Mouse (Mus musculus) cerebellum, adult 18-20 months (tissue): ENCODE results near the gene Tmem53.

Source experiments
- DNase-seq, 2 experiments: peaks; one replicate each; pipeline ENCODE4 v3.0.0; 2021

Gene Tmem53

DNA sequence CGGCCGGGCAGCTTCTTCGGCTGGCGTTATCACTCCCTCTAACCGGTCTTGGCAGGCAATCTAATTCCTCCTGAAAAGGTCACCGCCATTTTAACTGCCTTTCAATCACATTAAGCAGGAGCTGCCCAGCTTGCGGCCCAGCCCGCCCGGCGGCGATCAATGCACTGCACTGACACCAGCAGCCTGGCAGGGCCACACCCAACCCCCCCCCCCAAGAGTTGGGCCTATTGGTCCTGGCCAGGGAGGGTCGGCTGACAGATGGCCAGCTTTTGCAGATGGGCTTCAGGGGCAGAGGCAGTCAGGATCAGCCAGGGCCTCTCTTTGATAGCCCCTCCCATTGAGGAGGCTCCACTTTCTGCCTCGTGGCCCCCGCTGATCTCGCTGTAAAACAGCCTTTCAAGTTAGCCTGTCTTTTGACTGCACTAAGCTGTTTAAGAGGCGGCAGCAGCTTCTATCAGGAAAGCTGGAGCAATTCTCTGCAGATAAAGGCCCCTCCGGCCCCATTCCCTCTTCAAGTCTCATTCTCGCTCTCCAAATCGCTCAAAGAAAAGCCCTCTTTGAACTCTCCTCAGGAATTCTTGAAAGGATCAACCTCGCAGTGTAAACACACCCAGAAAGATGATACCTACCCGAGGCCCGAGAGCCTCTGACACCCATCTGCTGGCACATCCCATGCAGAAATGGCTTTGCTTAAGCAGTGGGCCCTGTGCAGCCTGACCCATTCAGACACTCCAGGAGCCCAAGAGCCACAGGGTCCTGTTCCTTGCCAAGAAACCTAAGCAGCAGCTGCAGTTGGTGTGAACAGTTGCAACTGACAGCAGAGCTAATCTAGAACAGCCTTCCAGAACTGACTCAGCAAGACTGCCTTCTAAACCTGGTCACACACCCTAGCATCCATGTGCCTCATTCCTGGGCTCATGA, 31.8 kb downstream of the Tmem53 start:
- no peak for DNase-seq

DNA sequence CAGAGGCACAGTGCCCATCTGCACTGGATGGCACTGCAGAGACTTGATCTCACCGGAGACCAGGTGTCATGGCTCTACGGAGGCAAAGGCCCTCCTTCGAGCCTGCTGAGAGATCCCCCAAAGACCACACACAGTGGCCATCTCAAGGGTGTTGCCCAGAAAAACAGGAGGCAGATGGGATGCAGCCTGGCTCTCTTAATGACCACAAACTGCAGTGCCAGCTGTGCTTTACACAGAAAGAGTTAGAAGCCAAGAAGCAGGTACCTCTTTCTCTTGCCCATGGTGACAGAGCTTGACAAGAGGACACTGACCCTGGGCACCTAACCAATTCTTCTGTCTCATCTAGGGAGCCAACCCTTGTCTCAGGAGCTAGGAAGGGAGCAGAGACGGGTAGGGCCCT, 32.6 kb downstream of the Tmem53 start:
- no peak for DNase-seq

DNA sequence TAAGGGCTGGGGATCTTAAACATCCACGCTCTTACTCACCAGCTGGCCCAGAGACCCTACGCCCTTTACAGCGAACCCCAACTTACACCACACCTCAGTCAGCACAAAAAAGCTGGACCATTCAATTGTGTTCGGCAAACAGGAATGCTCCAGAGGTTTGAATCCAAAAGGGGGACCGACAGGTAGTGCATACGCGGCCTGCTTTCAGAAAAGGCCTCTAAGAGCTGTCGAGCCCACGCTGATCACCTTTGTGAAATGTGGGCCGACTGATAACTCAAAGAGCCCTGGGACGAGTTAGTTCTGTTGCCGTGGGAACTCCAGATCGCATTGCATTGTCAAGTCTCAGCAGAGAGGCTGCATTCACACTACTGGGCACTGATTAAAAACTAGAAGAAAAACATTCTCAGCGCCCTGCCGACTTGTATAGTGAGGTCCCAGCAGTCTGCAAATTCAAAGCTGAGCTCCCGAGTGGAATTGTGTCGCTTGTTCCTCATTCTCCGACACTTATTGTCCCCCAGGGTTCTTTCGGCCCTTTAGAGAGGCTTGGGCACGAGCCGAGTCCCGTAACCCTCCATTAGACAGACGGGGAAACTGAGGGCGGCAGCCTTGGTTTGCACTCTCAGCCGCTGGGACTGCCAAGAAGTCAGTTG, 36.7 kb downstream of the Tmem53 start:
- DNase-seq: no peak

DNA sequence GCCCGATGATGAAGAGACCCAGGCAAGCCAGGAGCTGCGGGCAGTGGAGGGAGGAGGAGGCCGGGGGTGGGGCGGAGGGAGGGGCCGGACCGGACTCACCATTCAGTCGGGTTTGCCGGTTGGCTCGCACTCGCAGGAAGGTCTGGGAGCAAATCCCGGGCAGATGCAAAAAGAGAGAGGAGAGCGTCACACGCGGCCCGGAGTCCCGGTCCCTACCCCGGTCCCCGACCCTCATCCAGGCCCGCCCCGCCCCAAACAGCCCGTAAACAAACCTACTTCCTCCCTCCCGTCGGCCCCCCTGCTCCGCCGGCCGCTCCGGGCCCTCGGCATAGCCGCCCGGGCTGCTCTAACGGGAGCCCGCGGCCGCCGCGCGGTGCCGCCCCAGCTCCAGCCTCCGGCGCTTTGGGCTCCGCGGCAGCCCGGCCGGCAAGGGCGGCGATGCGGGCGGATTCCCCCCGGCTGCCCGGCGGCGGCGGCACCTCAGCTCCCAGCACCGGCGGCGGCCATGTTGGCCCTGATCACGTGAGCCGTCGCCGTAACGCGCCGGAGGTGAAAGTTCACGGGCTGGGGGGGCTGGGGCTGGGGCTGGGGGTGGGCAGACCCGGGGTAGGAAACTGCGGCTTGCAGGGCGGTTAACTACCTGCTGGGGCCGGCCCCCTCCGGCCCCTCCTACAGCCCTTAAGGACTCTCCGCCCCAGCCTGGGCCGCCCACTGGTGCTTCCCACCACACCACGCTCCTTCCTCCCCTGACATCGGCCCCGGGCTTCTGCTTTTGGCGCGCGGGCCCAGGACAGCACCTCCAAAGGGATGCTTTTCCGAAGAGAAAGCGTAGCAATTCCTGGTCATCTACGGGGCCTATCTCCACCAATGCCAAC, 37.4 kb downstream of the Tmem53 start:
- peak; percentile 71 to 87 for DNase-seq

DNA sequence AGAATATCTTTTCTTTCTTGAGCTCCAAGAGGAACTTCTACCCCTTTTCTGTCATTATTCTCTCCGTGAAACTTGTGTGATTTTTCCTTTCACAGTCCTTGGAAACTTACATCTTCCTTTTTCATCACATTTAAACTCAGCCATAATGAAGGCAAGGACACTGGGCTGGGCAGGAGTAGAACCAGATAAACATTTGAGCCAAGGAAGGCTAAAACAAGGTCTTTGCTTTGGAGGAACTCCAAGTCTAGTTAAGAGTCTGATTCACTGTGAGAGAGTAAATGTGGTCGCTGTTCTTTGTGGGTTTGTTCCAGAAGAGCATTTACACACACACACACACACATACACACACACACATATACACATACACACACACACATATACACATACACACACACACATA, 39.9 kb downstream of the Tmem53 start:
- DNase-seq: no peak

DNA sequence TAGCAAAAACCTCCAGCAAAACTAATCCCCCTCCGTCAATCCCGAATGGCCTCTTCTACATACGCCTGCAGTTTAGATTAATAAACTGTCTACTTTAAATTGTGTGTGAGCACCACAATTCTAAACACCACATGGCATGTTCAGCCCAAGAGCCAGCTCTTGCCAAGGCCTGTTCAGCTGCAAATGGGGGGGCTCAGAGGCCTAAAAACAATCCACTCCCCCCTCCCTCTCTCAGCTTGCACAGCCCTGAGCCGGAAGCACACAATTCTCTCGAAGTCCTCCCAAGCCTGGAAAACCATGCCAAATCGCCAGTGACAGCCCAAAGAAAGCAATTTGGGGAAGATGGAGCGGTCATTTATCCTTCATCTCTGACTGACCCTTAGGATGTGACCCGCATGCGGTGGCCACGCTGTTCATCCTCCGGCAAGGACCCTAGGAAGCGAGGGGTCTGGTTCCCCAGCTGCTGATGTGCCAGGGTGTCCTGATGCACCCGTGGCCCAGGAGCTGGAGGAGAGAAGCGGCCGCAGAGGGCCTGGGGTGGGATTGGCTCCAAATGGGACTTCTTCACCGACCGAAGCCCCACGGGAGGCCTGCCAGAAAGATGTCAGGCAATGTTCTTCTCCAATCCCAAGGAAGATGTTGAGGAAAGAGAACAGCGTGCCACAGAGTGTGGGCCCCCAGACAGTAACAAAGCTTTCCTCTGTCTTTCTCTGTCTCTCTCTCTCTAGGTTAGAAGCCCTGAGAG, 45.3 kb downstream of the Tmem53 start:
- no peak for DNase-seq

DNA sequence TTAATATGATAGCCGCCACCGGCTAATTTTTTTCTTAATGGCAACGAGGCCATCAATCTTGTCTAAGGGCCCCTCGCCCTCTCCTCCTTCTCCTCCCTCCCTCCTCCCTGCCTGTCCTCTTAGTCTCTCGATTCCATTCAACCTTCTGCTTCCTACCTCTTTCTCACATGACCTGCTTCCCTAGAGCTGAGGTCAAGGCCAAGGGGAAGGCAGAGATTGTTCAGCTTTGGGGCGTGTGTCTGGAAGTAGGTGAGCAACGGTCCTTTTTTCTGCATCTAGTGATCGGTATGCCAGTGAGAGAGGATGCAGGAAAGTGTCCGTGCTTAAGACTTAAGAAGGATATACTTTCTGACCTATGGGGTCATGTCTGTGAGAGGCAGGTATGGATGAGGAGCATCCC, 46.1 kb downstream of the Tmem53 start:
- DNase-seq: no peak

DNA sequence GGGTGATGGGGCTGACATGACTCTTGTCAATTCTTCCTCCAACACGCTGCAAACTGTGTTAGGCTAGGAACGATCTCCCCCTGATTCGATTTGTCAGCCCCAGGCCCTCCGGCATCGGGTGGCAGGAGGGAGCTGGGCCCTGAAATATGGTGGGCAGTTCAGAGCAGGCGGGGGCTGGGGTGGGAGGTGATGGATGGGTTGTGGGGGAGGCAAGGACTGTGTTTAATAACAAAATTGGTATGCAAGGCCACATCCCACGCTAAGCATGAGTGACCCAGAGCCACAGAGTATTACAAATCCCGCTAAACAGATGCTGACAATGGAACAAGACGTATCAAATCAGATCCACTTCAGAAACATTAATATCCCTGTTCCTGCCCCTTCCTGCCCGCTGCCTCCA, 48.2 kb downstream of the Tmem53 start:
- no peak for DNase-seq

DNA sequence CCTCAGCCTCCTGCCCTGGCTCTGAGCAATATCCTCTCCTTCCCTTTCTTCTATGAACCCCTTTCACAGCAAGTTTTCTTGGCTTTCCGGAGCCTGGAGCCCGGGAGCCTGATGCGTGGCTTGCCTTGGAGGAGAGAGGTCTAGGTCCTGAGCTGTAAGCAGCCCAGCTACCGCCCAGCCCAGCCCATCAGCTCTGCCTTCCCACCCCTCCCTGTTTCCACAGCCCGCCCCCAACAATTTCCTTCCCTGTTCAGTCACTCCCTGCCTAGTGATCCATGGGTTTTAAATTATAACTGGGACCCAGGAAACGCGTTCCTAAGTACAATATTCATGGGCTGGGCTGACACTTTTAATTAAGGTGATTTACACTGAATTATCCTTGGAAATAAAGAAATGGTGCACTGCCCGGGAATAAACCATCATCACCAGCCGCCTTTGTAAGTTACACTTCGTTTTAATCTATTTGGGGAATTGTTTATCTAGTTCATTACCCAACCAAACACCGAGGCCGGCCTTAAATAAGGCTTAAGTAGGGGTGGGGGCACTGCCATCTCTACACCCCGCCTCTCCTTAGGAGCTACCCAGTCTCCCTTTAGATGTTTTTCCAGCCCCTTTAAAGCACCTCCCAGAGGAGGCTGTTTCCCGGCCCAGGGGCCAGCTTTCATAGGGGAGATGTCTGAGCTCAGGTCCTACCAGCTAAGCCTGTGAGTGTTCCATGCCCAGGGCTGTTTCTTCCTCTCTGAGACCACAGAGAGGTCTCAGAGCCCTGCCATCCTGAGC, 50.5 kb downstream of the Tmem53 start:
- DNase-seq: no peak

DNA sequence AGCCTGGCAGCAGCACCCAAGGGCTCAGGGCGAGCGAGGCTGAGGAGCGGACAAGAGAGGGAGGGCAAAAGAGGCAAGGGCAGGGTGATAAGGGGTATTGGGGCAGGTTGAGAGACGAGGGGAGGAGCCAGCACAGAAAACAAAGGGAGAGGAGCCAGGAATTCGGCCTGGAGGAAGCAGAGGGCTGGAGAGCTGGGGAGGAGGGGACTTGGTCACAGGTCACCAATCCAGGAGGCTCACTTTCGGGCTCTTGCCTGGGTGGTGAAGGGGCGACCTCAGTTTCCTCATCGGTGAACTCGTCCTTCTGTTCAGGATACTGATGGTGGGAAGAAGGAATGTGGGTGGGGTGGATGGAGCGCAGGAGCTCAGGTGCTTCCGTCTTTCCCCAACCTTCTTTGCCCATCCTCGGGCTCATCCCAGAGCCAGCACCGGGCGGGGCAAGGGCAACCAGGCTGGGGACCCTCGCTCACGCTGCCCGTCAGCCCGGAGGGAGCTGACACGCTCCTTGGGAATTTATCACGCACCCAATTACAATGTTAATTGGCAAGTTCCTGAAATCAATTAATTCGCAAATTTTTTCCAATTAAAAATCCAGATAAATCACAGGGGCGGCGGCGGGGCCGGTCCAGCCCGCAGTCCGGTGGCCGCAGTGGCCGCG, 52.0 kb downstream of the Tmem53 start:
- no peak for DNase-seq

DNA sequence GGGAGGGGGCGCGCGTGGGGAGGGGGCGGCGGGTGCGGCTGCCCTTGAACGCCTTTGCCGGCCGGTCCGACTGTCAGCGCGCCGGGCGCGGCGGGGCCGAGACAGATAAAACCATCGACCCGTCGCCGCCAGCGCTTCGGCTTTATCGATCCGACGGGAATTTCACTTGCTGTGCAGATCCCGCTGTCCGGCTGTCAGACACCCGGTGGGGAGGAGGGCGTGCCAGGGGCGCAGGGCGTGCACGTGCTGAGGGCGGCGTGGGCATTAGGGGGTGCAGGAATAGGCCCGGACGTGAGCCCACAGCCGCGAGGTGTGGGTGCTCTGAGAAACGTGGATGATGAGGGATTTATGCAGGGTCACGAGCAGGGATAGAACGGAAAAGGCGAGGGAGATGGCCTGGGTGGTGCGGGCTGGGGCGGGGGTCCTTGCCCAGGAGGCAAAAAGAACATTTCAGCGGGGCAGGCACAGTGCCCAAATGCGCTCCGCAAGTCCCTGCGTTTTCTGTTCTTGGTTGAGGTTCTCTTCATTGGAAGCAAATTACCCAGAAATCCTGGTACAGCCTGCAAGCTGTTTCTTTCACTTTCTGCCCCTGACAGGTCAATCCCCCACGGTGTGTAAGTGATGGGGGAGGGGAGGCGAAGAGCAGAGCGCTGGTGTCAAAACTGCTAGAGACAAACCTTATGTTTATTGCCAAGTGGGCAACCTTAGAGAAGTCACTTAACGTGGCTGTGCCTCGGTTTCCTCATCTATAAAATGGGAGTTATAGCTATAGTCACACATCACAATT, 52.7 kb downstream of the Tmem53 start:
- no peak for DNase-seq

DNA sequence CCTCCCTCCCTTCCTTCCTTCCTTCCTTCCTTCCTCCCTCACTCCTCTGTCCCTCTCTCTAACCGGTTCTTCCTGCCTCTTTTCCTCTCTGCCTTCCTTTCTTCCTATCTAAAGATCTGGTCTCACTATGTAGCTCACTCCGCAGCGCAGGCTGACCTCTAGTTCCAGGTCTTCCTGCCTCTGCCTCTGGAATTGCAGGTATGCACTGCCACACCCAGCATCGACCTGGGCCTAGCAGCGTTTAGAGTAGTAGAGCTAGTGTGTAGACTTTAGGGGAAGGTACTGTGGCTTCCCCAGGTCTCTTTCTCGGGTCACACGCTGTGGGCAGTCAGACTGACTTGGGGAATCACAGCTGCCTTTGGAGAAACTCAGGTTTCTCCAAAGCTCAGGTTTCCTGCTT, 53.7 kb downstream of the Tmem53 start:
- no peak for DNase-seq

DNA sequence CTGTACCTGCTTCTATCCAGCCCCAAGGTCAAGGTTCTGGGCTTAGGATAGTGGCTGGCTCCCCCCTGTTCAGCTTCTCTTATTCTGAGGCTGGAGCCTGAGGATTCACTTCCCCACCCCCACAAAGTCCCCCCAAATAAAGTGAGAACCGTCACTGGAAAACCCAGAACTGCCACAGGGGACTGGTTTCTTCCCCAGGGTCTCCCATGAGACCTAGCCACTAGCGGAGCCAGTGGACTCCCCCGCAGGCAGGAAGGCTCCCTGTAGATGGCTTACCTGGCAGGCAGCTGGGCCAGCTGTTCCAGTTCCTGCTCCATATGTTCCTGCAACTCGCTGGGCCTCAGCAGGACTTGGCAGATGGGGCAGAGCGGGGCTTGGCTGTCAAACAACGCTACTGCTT, 55.5 kb downstream of the Tmem53 start:
- no peak for DNase-seq

DNA sequence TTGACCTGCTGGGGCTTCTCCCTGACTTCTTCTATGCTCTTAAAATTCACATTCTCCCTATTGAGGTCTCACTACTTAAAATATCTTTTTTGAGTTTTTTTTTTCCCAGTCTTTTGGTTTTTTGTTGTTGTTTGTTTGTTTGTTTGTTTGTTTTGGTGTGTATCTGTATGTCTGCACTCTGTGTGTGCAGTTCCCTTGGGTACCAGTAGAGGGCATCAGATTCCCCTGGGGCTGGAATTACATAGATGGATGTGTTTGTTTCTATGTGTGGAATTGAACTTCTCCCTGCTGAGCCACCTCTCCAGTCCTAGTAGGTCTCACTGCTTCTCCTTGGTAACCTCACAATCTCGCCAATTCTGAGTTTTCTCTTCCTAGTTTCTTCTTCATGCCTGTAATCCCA, 57.7 kb downstream of the Tmem53 start:
- no peak for DNase-seq

DNA sequence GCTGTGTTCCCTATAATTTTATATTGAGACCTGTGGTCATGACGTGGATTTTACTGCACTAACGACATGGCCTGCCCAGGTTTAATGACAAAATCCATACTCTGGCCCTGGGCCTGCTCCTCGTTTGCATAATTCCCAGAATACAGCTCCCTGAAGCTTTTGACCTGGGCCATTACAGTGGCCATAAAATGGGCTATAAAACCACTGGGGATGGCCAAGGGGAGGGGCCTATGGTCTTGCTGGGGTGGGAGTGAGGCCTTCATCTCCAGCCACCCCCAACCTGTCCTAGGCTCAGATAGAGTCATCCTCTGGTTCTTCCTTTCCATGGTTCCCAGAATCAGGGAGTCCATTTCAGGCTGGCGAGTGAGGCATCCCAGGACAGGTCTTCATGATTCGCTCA, 60.1 kb downstream of the Tmem53 start:
- DNase-seq: no peak

DNA sequence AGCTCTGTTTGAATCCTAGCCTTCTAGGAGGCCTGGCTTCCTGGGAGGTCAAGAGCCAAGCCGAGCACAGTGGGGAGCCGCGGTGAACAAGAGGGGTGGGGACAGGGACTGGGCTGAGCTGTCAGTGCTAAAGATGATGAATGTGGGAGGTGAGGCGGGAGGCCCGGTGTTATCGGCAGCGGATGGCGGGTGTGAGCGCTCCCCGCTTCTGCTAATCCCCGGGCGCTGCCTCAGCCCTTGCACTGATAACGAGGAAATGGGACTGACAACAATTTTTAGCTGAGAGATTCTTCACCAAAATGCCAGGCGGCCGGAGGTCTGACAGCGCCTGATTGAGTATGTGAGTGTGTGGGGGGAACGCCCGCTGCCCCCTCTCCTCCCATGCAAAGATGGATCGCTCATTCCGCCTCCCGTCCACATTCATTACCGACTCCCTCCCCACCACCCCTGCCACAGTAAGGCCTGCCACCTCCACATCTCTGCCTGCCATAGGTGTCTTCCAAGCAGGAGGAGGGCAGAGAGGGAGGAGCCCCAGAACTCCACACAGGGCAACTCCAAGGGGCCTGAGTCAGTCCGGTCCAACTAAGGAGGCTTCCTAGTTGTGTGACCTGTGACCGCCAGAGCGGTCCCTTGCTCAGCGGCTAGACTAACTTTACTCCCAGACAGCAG, 60.8 kb downstream of the Tmem53 start:
- no peak for DNase-seq

DNA sequence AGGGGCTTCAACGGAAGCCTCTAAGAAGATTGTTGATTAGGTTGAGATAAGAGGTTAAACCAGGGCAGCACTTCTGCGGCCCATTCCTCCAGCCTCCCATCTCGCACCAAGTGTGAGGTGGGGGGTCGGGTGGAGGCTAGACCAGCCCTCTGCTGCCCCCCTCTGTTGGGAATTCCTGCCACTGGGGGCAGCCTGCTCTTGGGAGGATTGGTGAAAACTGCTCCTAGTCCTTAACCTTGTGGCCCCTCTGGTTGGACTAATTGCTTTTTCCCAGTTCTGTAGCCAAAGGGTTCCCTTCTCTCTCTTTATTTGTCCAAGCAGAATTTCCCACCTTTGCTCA, 61.3 kb downstream of the Tmem53 start:
- DNase-seq: no peak

DNA sequence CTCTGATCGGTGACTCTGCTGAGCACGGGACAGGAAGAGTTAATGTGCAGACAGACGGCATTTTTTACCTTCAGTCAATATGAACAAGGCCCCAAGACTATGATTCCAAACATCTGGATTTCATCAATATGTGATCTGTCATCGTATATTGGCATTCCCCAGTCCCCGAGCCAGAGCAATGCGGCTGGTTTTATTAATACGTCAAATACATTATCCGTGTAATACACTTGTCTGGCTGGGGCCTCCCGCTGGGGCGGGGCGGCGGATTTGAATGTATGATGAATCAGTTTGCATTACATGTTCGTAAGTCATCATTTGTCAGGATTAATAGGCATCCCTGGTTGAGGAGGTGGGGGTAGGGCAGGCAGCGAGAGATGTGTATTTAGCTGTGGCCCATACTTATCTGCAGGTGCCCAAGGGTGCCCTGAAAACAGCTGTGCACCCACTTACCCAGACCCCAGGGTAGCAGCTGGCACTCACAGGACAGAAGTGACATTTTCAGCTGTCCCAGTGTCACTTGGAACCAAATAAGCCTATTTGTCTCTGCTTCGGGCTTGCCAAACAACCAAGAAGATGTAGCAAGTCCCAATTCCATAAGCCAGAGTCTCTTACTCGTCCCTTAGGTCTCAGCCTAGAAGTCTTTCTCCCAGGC, 63.2 kb downstream of the Tmem53 start:
- no peak for DNase-seq

DNA sequence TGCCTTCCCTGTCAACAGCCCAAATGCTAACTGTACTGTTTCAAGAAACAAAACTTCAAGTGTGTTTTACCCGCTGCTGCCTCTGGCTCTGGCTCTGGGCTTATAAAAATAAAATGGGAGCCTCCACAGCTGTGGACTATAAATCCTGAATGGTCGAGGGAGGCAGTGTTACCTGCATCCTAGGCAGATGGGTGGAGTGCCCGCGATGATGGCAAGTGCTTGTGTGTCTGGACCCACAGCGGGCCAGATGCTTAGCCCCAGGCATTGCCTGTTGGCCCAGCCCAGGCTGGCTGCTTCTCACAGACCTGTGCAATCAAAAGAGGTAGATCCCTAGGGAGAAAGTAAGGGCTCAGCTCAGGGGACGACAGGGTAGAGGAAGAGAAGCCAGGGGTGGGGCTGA, 65.0 kb downstream of the Tmem53 start:
- DNase-seq: no peak
